Mouse (Mus musculus): ENCODE data around the gene Tomm22. TPM values are rescaled to one million over a fixed set of nuclear protein-coding genes. Genes with fewer than 3 reads are reported as not detected.

The Tomm22 gene
- polyA plus RNA-seq, 1 experiment from 2014 or later, result 320 TPM

- peaks cover 8% of the 10 kb centered on the region for H3K4me1 ChIP-seq (ENCODE audit: control insufficient read depth, insufficient read depth, low read length)
- ATAC-seq (replicated peaks; ENCODE audit: insufficient number of reproducible peaks, low FRiP score, low TSS enrichment, low read depth), result no peak
- H3K4me2 ChIP-seq (ENCODE audit: low read depth, low read length), result no peak overlapping the region
- no peaks in the 10 kb centered on the region; the same call in 1 of the 2 replicates for H3K36me3 ChIP-seq (replicated peaks; ENCODE audit: control insufficient read depth, insufficient read depth, low read depth, low read length)
- H3K4me3 ChIP-seq (ENCODE audit: low read depth, low read length), result no peak overlapping the region
- H3K9me3 ChIP-seq (replicated peaks; ENCODE audit: control insufficient read depth, low read length), result no peaks in the 10 kb centered on the region
- no peak overlapping the region for H3K9ac ChIP-seq (replicated peaks; ENCODE audit: low read length)
- 89% methylated on average over 4 of the region's 4 CpGs for WGBS
- no peak for DNase-seq (ENCODE audit: low spot score)
- no peaks in the 10 kb centered on the region for H3K27me3 ChIP-seq (ENCODE audit: control insufficient read depth, insufficient read depth, low read length)
- no peak overlapping the region for H3K27ac ChIP-seq (replicated peaks; ENCODE audit: low read depth, low read length)
These were observed 11.3 kb downstream of the Tomm22 start for GRCm38 (mm10) chr15:79681973-79682372.

- H3K4me1 ChIP-seq (ENCODE audit: control insufficient read depth, insufficient read depth, low read length), result peaks cover 8% of the 10 kb centered on the region
- H3K27me3 ChIP-seq (ENCODE audit: control insufficient read depth, insufficient read depth, low read length), result no peaks in the 10 kb centered on the region
- H3K9ac ChIP-seq (replicated peaks; ENCODE audit: low read length), result no peak overlapping the region
- H3K4me2 ChIP-seq (ENCODE audit: low read depth, low read length), result no peak overlapping the region
- no peaks in the 10 kb centered on the region for H3K9me3 ChIP-seq (replicated peaks; ENCODE audit: control insufficient read depth, low read length)
- H3K27ac ChIP-seq (replicated peaks; ENCODE audit: low read depth, low read length), result no peak overlapping the region
- DNase-seq (ENCODE audit: low spot score) (no peak), ATAC-seq (replicated peaks; ENCODE audit: insufficient number of reproducible peaks, low FRiP score, low TSS enrichment, low read depth) (no peak)
- 83% methylated on average over 6 of the region's 6 CpGs for WGBS
- no peaks in the 10 kb centered on the region; the same call in 1 of the 2 replicates for H3K36me3 ChIP-seq (replicated peaks; ENCODE audit: control insufficient read depth, insufficient read depth, low read depth, low read length)
- H3K4me3 ChIP-seq (ENCODE audit: low read depth, low read length), result no peak overlapping the region
These were observed 12.5 kb downstream of the Tomm22 start for GRCm38 (mm10) chr15:79683146-79683545.

GRCm38 (mm10) chr15:79683707-79684465 is 13.2 kb downstream of the Tomm22 start:
- Histone ChIP-seq H3K4me2 (ENCODE audit: low read depth, low read length) (no peak overlapping the region; the same call in 1 of the 2 replicates), H3K9me3 (replicated peaks; ENCODE audit: control insufficient read depth, low read length) (no peaks in the 10 kb centered on the region), H3K27ac (replicated peaks; ENCODE audit: low read depth, low read length) (no peak overlapping the region), H3K4me3 (ENCODE audit: low read depth, low read length) (no peak overlapping the region), H3K36me3 (replicated peaks; ENCODE audit: control insufficient read depth, insufficient read depth, low read depth, low read length) (no peaks in the 10 kb centered on the region; the same call in 1 of the 2 replicates), H3K9ac (replicated peaks; ENCODE audit: low read length) (peak overlapping the region; percentile 29; the same call in 1 of the 2 replicates), H3K4me1 (ENCODE audit: control insufficient read depth, insufficient read depth, low read length) (peaks cover 8% of the 10 kb centered on the region), H3K27me3 (ENCODE audit: control insufficient read depth, insufficient read depth, low read length) (no peaks in the 10 kb centered on the region)
- WGBS, result 76% methylated on average over 19 of the region's 19 CpGs
- ATAC-seq (replicated peaks; ENCODE audit: insufficient number of reproducible peaks, low FRiP score, low TSS enrichment, low read depth) (no peak), DNase-seq (ENCODE audit: low spot score) (no peak)

GRCm38 (mm10) chr15:79684616-79685015 is 14.0 kb downstream of the Tomm22 start:
- Histone ChIP-seq H3K4me1 (ENCODE audit: control insufficient read depth, insufficient read depth, low read length) (peaks cover 8% of the 10 kb centered on the region), H3K4me3 (ENCODE audit: low read depth, low read length) (peak overlapping the region; percentile 94; the same call in 1 of the 2 replicates), H3K9ac (replicated peaks; ENCODE audit: low read length) (peak overlapping the region; percentile 32; the same call in 1 of the 2 replicates), H3K27me3 (ENCODE audit: control insufficient read depth, insufficient read depth, low read length) (no peaks in the 10 kb centered on the region), H3K9me3 (replicated peaks; ENCODE audit: control insufficient read depth, low read length) (no peaks in the 10 kb centered on the region), H3K4me2 (ENCODE audit: low read depth, low read length) (peak overlapping the region; percentile 79), H3K27ac (replicated peaks; ENCODE audit: low read depth, low read length) (no peak overlapping the region), H3K36me3 (replicated peaks; ENCODE audit: control insufficient read depth, insufficient read depth, low read depth, low read length) (no peaks in the 10 kb centered on the region; the same call in 1 of the 2 replicates)
- 80% methylated on average over 6 of the region's 6 CpGs for WGBS
- no peak for DNase-seq (ENCODE audit: low spot score)
- no peak for ATAC-seq (replicated peaks; ENCODE audit: insufficient number of reproducible peaks, low FRiP score, low TSS enrichment, low read depth)

- peak overlapping the region; percentile 45 for H3K9ac ChIP-seq (replicated peaks; ENCODE audit: low read length)
- 32% methylated on average over 6 of the region's 6 CpGs for WGBS
- no peak for ATAC-seq (replicated peaks; ENCODE audit: insufficient number of reproducible peaks, low FRiP score, low TSS enrichment, low read depth)
- peak overlapping the region; percentile 79 for H3K4me2 ChIP-seq (ENCODE audit: low read depth, low read length)
- H3K4me1 ChIP-seq (ENCODE audit: control insufficient read depth, insufficient read depth, low read length), result peaks cover 8% of the 10 kb centered on the region
- H3K4me3 ChIP-seq (ENCODE audit: low read depth, low read length), result peak overlapping the region; percentile 94
- H3K27me3 ChIP-seq (ENCODE audit: control insufficient read depth, insufficient read depth, low read length), result no peaks in the 10 kb centered on the region
- no peaks in the 10 kb centered on the region; the same call in 1 of the 2 replicates for H3K36me3 ChIP-seq (replicated peaks; ENCODE audit: control insufficient read depth, insufficient read depth, low read depth, low read length)
- no peaks in the 10 kb centered on the region for H3K9me3 ChIP-seq (replicated peaks; ENCODE audit: control insufficient read depth, low read length)
- DNase-seq (ENCODE audit: low spot score), result no peak
- H3K27ac ChIP-seq (replicated peaks; ENCODE audit: low read depth, low read length), result no peak overlapping the region
These were observed 14.5 kb downstream of the Tomm22 start for GRCm38 (mm10) chr15:79685141-79685641.

GRCm38 (mm10) chr15:79686046-79686869 is 15.6 kb downstream of the Tomm22 start:
- H3K4me1 ChIP-seq (ENCODE audit: control insufficient read depth, insufficient read depth, low read length), result peaks cover 8% of the 10 kb centered on the region
- WGBS, result 22% methylated on average over 15 of the region's 15 CpGs
- DNase-seq (ENCODE audit: low spot score), result no peak
- H3K4me3 ChIP-seq (ENCODE audit: low read depth, low read length), result peak overlapping the region; percentile 94
- H3K4me2 ChIP-seq (ENCODE audit: low read depth, low read length), result peak overlapping the region; percentile 79
- H3K27me3 ChIP-seq (ENCODE audit: control insufficient read depth, insufficient read depth, low read length), result no peaks in the 10 kb centered on the region
- H3K9me3 ChIP-seq (replicated peaks; ENCODE audit: control insufficient read depth, low read length), result no peaks in the 10 kb centered on the region
- peak overlapping the region; percentile 48 for H3K9ac ChIP-seq (replicated peaks; ENCODE audit: low read length)
- H3K27ac ChIP-seq (replicated peaks; ENCODE audit: low read depth, low read length), result no peak overlapping the region
- H3K36me3 ChIP-seq (replicated peaks; ENCODE audit: control insufficient read depth, insufficient read depth, low read depth, low read length), result no peaks in the 10 kb centered on the region; the same call in 1 of the 2 replicates
- no peak for ATAC-seq (replicated peaks; ENCODE audit: insufficient number of reproducible peaks, low FRiP score, low TSS enrichment, low read depth)

- H3K9ac ChIP-seq (replicated peaks; ENCODE audit: low read length), result peak overlapping the region; percentile 92
- H3K4me2 ChIP-seq (ENCODE audit: low read depth, low read length), result peak overlapping the region; percentile 79
- peak overlapping the region; percentile 95 for H3K27ac ChIP-seq (replicated peaks; ENCODE audit: low read depth, low read length)
- H3K4me3 ChIP-seq (ENCODE audit: low read depth, low read length), result peak overlapping the region; percentile 94
- peaks cover 8% of the 10 kb centered on the region for H3K4me1 ChIP-seq (ENCODE audit: control insufficient read depth, insufficient read depth, low read length)
- no peaks in the 10 kb centered on the region; the same call in 1 of the 2 replicates for H3K36me3 ChIP-seq (replicated peaks; ENCODE audit: control insufficient read depth, insufficient read depth, low read depth, low read length)
- WGBS, result 1% methylated on average over 25 of the region's 33 CpGs
- ATAC-seq (replicated peaks; ENCODE audit: insufficient number of reproducible peaks, low FRiP score, low TSS enrichment, low read depth) (no peak), DNase-seq (ENCODE audit: low spot score) (peak; percentile 39)
- H3K27me3 ChIP-seq (ENCODE audit: control insufficient read depth, insufficient read depth, low read length), result no peaks in the 10 kb centered on the region
- no peaks in the 10 kb centered on the region for H3K9me3 ChIP-seq (replicated peaks; ENCODE audit: control insufficient read depth, low read length)
These were observed 16.5 kb downstream of the Tomm22 start for GRCm38 (mm10) chr15:79687175-79687574.
